Mouse (Mus musculus) liver, postnatal 0 days (tissue): Measurements from ENCODE around the gene Gm43552. TPM values are rescaled to one million over a fixed set of nuclear protein-coding genes. Genes with fewer than 3 reads are reported as not detected.
"Not testable (repeated sequence)": the region's sequence is repeated elsewhere in the genome, so short reads cannot be mapped to it uniquely, and the experiment has no call there.

Experiments used
- ATAC-seq: fragments of 200-750 bp; cut with Nextera tagmentation; 2 replicates; pipeline ENCODE4 v1.8.0; 2017; ENCODE audit warnings: mild to moderate bottlenecking, moderate library complexity
- DNase-seq: peaks from one replicate; pipeline ENCODE4 v3.0.0-alpha.2; 2016
- H3K27ac ChIP-seq: fragments of 300-500 bp; sonication (generic); 2 replicates; pipeline ENCODE4 v1.5.1; 2014; ENCODE audit warnings: antibody characterized with exemption, moderate library complexity, mild to moderate bottlenecking, low read depth
- H3K27me3 ChIP-seq: fragments of 300-500 bp; sonication (generic); 2 replicates; pipeline ENCODE4 v1.6.1; 2014; ENCODE audit warnings: low read length, control low read depth, mixed read lengths; ENCODE audit not compliant: insufficient read depth
- H3K36me3 ChIP-seq: fragments of 300-500 bp; sonication (generic); replicated peaks from 2 replicates; pipeline ENCODE4 v1.6.1; 2014; ENCODE audit warnings: mild to moderate bottlenecking, control low read depth, low read length, moderate library complexity, mixed read lengths; ENCODE audit not compliant: insufficient read depth
- H3K4me1 ChIP-seq: fragments of 300-500 bp; sonication (generic); 2 replicates; pipeline ENCODE4 v1.6.1; 2014; ENCODE audit warnings: antibody characterized with exemption, mild to moderate bottlenecking, control low read depth; ENCODE audit not compliant: insufficient read depth
- H3K4me2 ChIP-seq: fragments of 300-500 bp; sonication (generic); 2 replicates; pipeline ENCODE4 v1.6.1; 2014; ENCODE audit warnings: low read depth, mild to moderate bottlenecking, low read length, moderate library complexity, mixed read lengths
- H3K4me3 ChIP-seq: fragments of 300-500 bp; sonication (generic); 2 replicates; pipeline ENCODE4 v1.5.1; 2014; ENCODE audit warnings: low read depth, low read length
- H3K9ac ChIP-seq: fragments of 300-500 bp; sonication (generic); replicated peaks from 2 replicates; pipeline ENCODE4 v1.6.1; 2014; ENCODE audit warnings: mild to moderate bottlenecking, moderate library complexity
- H3K9me3 ChIP-seq: fragments of 300-500 bp; sonication (generic); 2 replicates; pipeline ENCODE4 v1.6.1; 2016; ENCODE audit warnings: mild to moderate bottlenecking, control low read depth, low read length, mixed read lengths
- CTCF ChIP-seq: sonication (generic); IDR thresholded peaks from 2 replicates; pipeline ENCODE4 v1.5.1; 2016; ENCODE audit warnings: antibody characterized with exemption, low read depth
- EP300 ChIP-seq: IDR thresholded peaks from 2 replicates; pipeline ENCODE4 v1.6.1; 2016; ENCODE audit warnings: antibody characterized with exemption, low read depth, mild to moderate bottlenecking
- WGBS: fragments of 180-500 bp; shearing (Covaris S2); extraction: QIAGEN DNeasy Blood & Tissue Kit; methylation state at CpG from one replicate; pipeline ENCODE4 v1.1.7; 2014; ENCODE audit not compliant: insufficient replicate concordance; 5-methylcytosine and 5-hydroxymethylcytosine counted together
- polyA plus RNA-seq: library from polyadenylated mRNA; unstranded; fragments of >200 nt; fragmentation: Nextera tagmentation; extraction: Ambion mirVana; gene quantifications from 2 replicates; pipeline ENCODE4 v1.2.1, GENCODE M21; 2015

Gm43552 gene
- polyA plus RNA-seq, 1 experiment from 2014 or later, result not detected

GRCm38 (mm10) chr5:65486514-65486913, 6.1 kb downstream of the Gm43552 start:
- Histone ChIP-seq H3K9me3 (no peaks in the 10 kb centered on the region), H3K36me3 (peaks cover 11% of the 10 kb centered on the region; the same call in 1 of the 2 replicates), H3K27me3 (no peaks in the 10 kb centered on the region), H3K27ac (peak overlapping the region; percentile 63), H3K4me3 (no peak overlapping the region), H3K4me2 (no peak overlapping the region), H3K9ac (no peak overlapping the region), H3K4me1 (peaks cover 46% of the 10 kb centered on the region)
- no peak for ATAC-seq
- no peak for DNase-seq
- 49% methylated on average over 2 of the region's 2 CpGs for WGBS
- no peak for TF ChIP-seq CTCF
- TF ChIP-seq EP300, result no peak

GRCm38 (mm10) chr5:65482996-65483395, 9.6 kb downstream of the Gm43552 start:
- H3K9ac ChIP-seq, result no peak overlapping the region
- no peak for TF ChIP-seq EP300
- TF ChIP-seq CTCF, result no peak
- H3K4me3 ChIP-seq, result no peak overlapping the region
- WGBS, result 81% methylated on average over 4 of the region's 4 CpGs
- 0 out of 2 replicates have a peak, but pooled peaks cover 6% of the 10 kb centered on the region for H3K36me3 ChIP-seq
- H3K27me3 ChIP-seq, result no peaks in the 10 kb centered on the region
- DNase-seq (no peak), ATAC-seq (no peak)
- H3K4me1 ChIP-seq, result peaks cover 33% of the 10 kb centered on the region
- no peaks in the 10 kb centered on the region for H3K9me3 ChIP-seq
- no peak overlapping the region; the same call in 1 of the 2 replicates for H3K27ac ChIP-seq
- H3K4me2 ChIP-seq, result no peak overlapping the region

- H3K4me1 ChIP-seq, result peaks cover 31% of the 10 kb centered on the region
- no peak overlapping the region for H3K4me2 ChIP-seq
- peak; percentile 71; the same call in 1 of the 2 replicates for TF ChIP-seq EP300
- TF ChIP-seq CTCF, result no peak
Observed at GRCm38 (mm10) chr5:65480511-65480910, 12.1 kb downstream of the Gm43552 start.

GRCm38 (mm10) chr5:65479681-65480445, 12.8 kb downstream of the Gm43552 start:
- peaks cover 31% of the 10 kb centered on the region for H3K4me1 ChIP-seq

More at GRCm38 (mm10) chr5:65480511-65480910, 12.1 kb downstream of the Gm43552 start:
- Histone ChIP-seq H3K27ac (peak overlapping the region; percentile 81), H3K9ac (no peak overlapping the region), H3K27me3 (no peaks in the 10 kb centered on the region), H3K36me3 (0 out of 2 replicates have a peak, but pooled peaks cover 2% of the 10 kb centered on the region), H3K9me3 (no peaks in the 10 kb centered on the region), H3K4me3 (no peak overlapping the region)
- ATAC-seq (peak; percentile 10; the same call in 1 of the 2 replicates), DNase-seq (no peak)
- WGBS, result 32% methylated on average over 4 of the region's 4 CpGs

GRCm38 (mm10) chr5:65478224-65478623, 14.4 kb downstream of the Gm43552 start:
- H3K4me1 ChIP-seq, result peaks cover 27% of the 10 kb centered on the region
- no peaks in the 10 kb centered on the region for H3K9me3 ChIP-seq
- TF ChIP-seq EP300 (no peak), CTCF (peak; percentile 63)
- no peak overlapping the region for H3K4me3 ChIP-seq
- 70% methylated on average over 4 of the region's 4 CpGs for WGBS
- ATAC-seq, result no peak
- H3K27ac ChIP-seq, result no peak overlapping the region
- H3K27me3 ChIP-seq, result no peaks in the 10 kb centered on the region
- H3K4me2 ChIP-seq, result no peak overlapping the region
- H3K9ac ChIP-seq, result no peak overlapping the region
- DNase-seq, result no peak
- no peaks in the 10 kb centered on the region for H3K36me3 ChIP-seq

More at GRCm38 (mm10) chr5:65479681-65480445, 12.8 kb downstream of the Gm43552 start:
- DNase-seq (peak; percentile 27), ATAC-seq (peak; percentile 82)
- Histone ChIP-seq H3K27ac (peak overlapping the region; percentile 81), H3K9ac (no peak overlapping the region), H3K36me3 (0 out of 2 replicates have a peak, but pooled peaks cover 2% of the 10 kb centered on the region), H3K4me3 (no peak overlapping the region), H3K27me3 (no peaks in the 10 kb centered on the region), H3K9me3 (no peaks in the 10 kb centered on the region), H3K4me2 (no peak overlapping the region)
- 71% methylated on average over 9 of the region's 9 CpGs for WGBS
- TF ChIP-seq CTCF (no peak), EP300 (peak; percentile 35; the same call in 1 of the 2 replicates)

- not testable (repeated sequence) for DNase-seq, H3K36me3 ChIP-seq, H3K4me2 ChIP-seq, H3K27me3 ChIP-seq, H3K9me3 ChIP-seq, H3K9ac ChIP-seq, H3K4me3 ChIP-seq
- H3K27ac ChIP-seq, result peak overlapping the region; percentile 69
- WGBS, result 69% methylated on average over 4 of the region's 4 CpGs
- TF ChIP-seq EP300, result 0 out of 2 replicates have a peak, but pooled peaks have one; percentile 24
- peak; percentile 17; the same call in 1 of the 2 replicates for ATAC-seq
- H3K4me1 ChIP-seq, result peaks cover 21% of the 10 kb centered on the region
Observed at GRCm38 (mm10) chr5:65476739-65477138, 15.9 kb downstream of the Gm43552 start.
